Mouse (Mus musculus): Measurements from ENCODE around the gene Gm21972.
A peak's percentile ranks its signal among the peaks of the same experiment; 100 is the strongest.

- no peak for TF ChIP-seq GATA1 (IDR thresholded peaks at IDR 0.05; ENCODE audit: low read length)
- peak; percentile 21; the same call in 1 of the 3 replicates for TF ChIP-seq TAL1 (IDR thresholded peaks at IDR 0.05; ENCODE audit: low read length)
Observed at GRCm38 (mm10) chr1:86211498-86211897, 78.1 kb downstream of the Gm21972 start.
